ENCODE assay signal across 10 mouse cellular contexts in genomic region chr11:106571026-106571983, GRCm38 (mm10). TPM values are rescaled to one million over a fixed set of nuclear protein-coding genes. Genes with fewer than 3 reads are reported as not detected.
DNase-seq lines count a peak whose midpoint lies in the region; ATAC-seq and TF ChIP-seq lines count a peak whose summit lies in the region.
"Had no signal": no experiment of that assay in that cellular context is flagged by ENCODE, and none has a peak within 500 bp of the region (broad histone marks: within the 10 kb centered on the region; RNA-seq: fewer than 3 reads in every experiment).

No protein-coding gene starts in this region.

- no peaks in the 10 kb centered on the region for H3K27me3 ChIP-seq in forebrain, embryonic 10.5 days (ENCODE audit: poor library complexity, severe bottlenecking)
- H3K27me3 ChIP-seq in forebrain, postnatal 0 days (ENCODE audit: insufficient read depth, low read length), result no peaks in the 10 kb centered on the region
- no peaks in the 10 kb centered on the region for H3K27me3 ChIP-seq in liver, embryonic 12.5 days (replicated peaks)
- no peaks in the 10 kb centered on the region for H3K27me3 ChIP-seq in liver, embryonic 11.5 days (replicated peaks; ENCODE audit: control insufficient read depth, insufficient read depth, low read length)
- H3K27me3 ChIP-seq: liver, embryonic 15.5 days had no signal

- peaks cover 54% of the 10 kb centered on the region for H3K4me1 ChIP-seq in forebrain, embryonic 10.5 days
- no peaks in the 10 kb centered on the region for H3K4me1 ChIP-seq in forebrain, postnatal 0 days (ENCODE audit: insufficient read depth)
- peaks cover 58% of the 10 kb centered on the region for H3K4me1 ChIP-seq in liver, embryonic 12.5 days
- peaks cover 30% of the 10 kb centered on the region for H3K4me1 ChIP-seq in liver, embryonic 11.5 days (replicated peaks; ENCODE audit: control insufficient read depth, insufficient read depth, low read length)

- no peak overlapping the region for H3K4me3 ChIP-seq in forebrain, embryonic 10.5 days
- H3K4me3 ChIP-seq in forebrain, postnatal 0 days (ENCODE audit: low read depth, low read length), result no peak overlapping the region
- H3K4me3 ChIP-seq in liver, embryonic 12.5 days, result no peak overlapping the region
- H3K4me3 ChIP-seq in liver, embryonic 11.5 days (ENCODE audit: low read depth, low read length), result no peak overlapping the region
- H3K4me3 ChIP-seq: liver, embryonic 15.5 days had no signal

- WGBS in forebrain, embryonic 10.5 days, result 84% methylated on average over 11 of the region's 11 CpGs
- 72% methylated on average over 11 of the region's 11 CpGs for WGBS in forebrain, postnatal 0 days
- 67% methylated on average over 11 of the region's 11 CpGs for WGBS in liver, embryonic 12.5 days (ENCODE audit: insufficient replicate concordance)
- WGBS in liver, embryonic 11.5 days, result 82% methylated on average over 11 of the region's 11 CpGs

- no peak overlapping the region for H3K4me2 ChIP-seq in forebrain, postnatal 0 days (ENCODE audit: low read depth)
- H3K4me2 ChIP-seq in liver, embryonic 12.5 days, result no peak overlapping the region
- H3K4me2 ChIP-seq in liver, embryonic 11.5 days, result no peak overlapping the region
- H3K4me2 ChIP-seq: liver, embryonic 15.5 days had no signal

- peaks cover 20% of the 10 kb centered on the region for H3K36me3 ChIP-seq in forebrain, embryonic 10.5 days (replicated peaks)
- H3K36me3 ChIP-seq in forebrain, postnatal 0 days (ENCODE audit: insufficient read depth), result peaks cover 20% of the 10 kb centered on the region; the same call in 1 of the 2 replicates
- peaks cover 26% of the 10 kb centered on the region for H3K36me3 ChIP-seq in liver, embryonic 12.5 days
- peaks cover 10% of the 10 kb centered on the region for H3K36me3 ChIP-seq in liver, embryonic 11.5 days (ENCODE audit: control insufficient read depth, insufficient read depth, low read length)

- no peaks in the 10 kb centered on the region for H3K9me3 ChIP-seq in forebrain, embryonic 10.5 days
- no peaks in the 10 kb centered on the region for H3K9me3 ChIP-seq in forebrain, postnatal 0 days (ENCODE audit: low read length)
- H3K9me3 ChIP-seq in liver, embryonic 12.5 days (replicated peaks), result no peaks in the 10 kb centered on the region
- H3K9me3 ChIP-seq in liver, embryonic 11.5 days (ENCODE audit: control insufficient read depth, low read length), result no peaks in the 10 kb centered on the region
- H3K9me3 ChIP-seq: liver, embryonic 15.5 days had no signal

- no peak for ATAC-seq in forebrain, postnatal 0 days
- peak; percentile 53; the same call in 1 of the 2 replicates for ATAC-seq in liver, embryonic 12.5 days
- no peak for ATAC-seq in liver, embryonic 11.5 days (replicated peaks; ENCODE audit: low FRiP score)
- peak; percentile 57 for ATAC-seq in megakaryocyte progenitor cell, adult 5-6 weeks (replicated peaks; ENCODE audit: poor library complexity)

- no peak for TF ChIP-seq CTCF in forebrain, postnatal 0 days (IDR thresholded peaks at IDR 0.05; ENCODE audit: low read depth)

- H3K9ac ChIP-seq in forebrain, postnatal 0 days, result no peak overlapping the region
- 0 out of 2 replicates have a peak overlapping the region, but pooled peaks have one; percentile 6 for H3K9ac ChIP-seq in liver, embryonic 12.5 days
- H3K9ac ChIP-seq in liver, embryonic 11.5 days (ENCODE audit: low read depth, low read length), result no peak overlapping the region
- H3K9ac ChIP-seq: liver, embryonic 15.5 days had no signal

- H3K27ac ChIP-seq in forebrain, embryonic 10.5 days, result peak overlapping the region; percentile 51
- H3K27ac ChIP-seq in forebrain, postnatal 0 days (ENCODE audit: low read depth, low read length), result no peak overlapping the region
- H3K27ac ChIP-seq in liver, embryonic 12.5 days, result 0 out of 2 replicates have a peak overlapping the region, but pooled peaks have one; percentile 19
- no peak overlapping the region for H3K27ac ChIP-seq in liver, embryonic 11.5 days (ENCODE audit: low read depth, low read length)
- H3K27ac ChIP-seq: liver, embryonic 15.5 days had no signal

- DNase-seq in forebrain, embryonic 10.5 days (ENCODE audit: extremely low spot score, low spot score), result no peak
- no peak for DNase-seq in forebrain, postnatal 0 days
- DNase-seq in liver, embryonic 11.5 days (ENCODE audit: low spot score), result no peak
- DNase-seq in adrenal gland, postnatal 10 days, result no peak
- DNase-seq in cerebellum, adult 8-10 months, result no peak
- DNase-seq in layer of hippocampus, adult 9-11 months, result no peak
- DNase-seq: cerebellum, postnatal 25 days had no signal

RNA-seq across cellular contexts. Expression of gene Tex2, which starts 41.9 kb away (rescaled TPM):
- 6.2 and 6.4 TPM in 2 replicates for polyA plus RNA-seq in forebrain, embryonic 10.5 days (2016; fragmentation: Nextera tagmentation; extraction: Ambion mirVana)
- 44.7 and 49.3 TPM in 2 replicates for total RNA-seq in forebrain, postnatal 0 days (2014; rRNA removed)
- polyA plus RNA-seq in forebrain, postnatal 0 days (2015; fragmentation: Nextera tagmentation; extraction: Ambion mirVana), result 17.5 and 23.0 TPM in 2 replicates
- 11.3 and 11.7 TPM in 2 replicates for polyA plus RNA-seq in liver, embryonic 12.5 days (2016; fragmentation: Nextera tagmentation; extraction: Ambion mirVana)
- polyA plus RNA-seq in liver, embryonic 11.5 days (2014; fragmentation: Nextera tagmentation; extraction: Ambion mirVana), result 13.4 and 15.9 TPM in 2 replicates
- total RNA-seq in megakaryocyte progenitor cell, adult 5-6 weeks (2015), result 48.2 and 52.8 TPM in 2 replicates
- total RNA-seq in megakaryocyte progenitor cell, adult 5-6 weeks (2017), result 77.8 and 78.5 TPM in 2 replicates
- 10 to 100 TPM; 38.4 to 40.0 TPM for total RNA-seq in adrenal gland, postnatal 10 days (2021)

Comparison
In these comparisons a context has a peak if more than half of its experiments do, and no peak if none do; other contexts are left out.
1. H3K27ac ChIP-seq: peak in forebrain, embryonic 10.5 days (single experiment) and liver, embryonic 12.5 days (single experiment); none in forebrain, postnatal 0 days (single experiment) and liver, embryonic 11.5 days (single experiment).
2. ATAC-seq: peak in liver, embryonic 12.5 days (single experiment) and megakaryocyte progenitor cell, adult 5-6 weeks (single experiment); none in forebrain, postnatal 0 days (single experiment) and liver, embryonic 11.5 days (single experiment).